Mouse (Mus musculus) cerebellum, adult 18-20 months (tissue): ENCODE measurements around the gene Mta3.
"Not testable (repeated sequence)": the region's sequence is repeated elsewhere in the genome, so short reads cannot be mapped to it uniquely, and the experiment has no call there.

ENCODE experiments used
- DNase-seq, 2 experiments: peaks; one replicate each; pipeline ENCODE4 v3.0.0; 2021

The Mta3 gene

DNA sequence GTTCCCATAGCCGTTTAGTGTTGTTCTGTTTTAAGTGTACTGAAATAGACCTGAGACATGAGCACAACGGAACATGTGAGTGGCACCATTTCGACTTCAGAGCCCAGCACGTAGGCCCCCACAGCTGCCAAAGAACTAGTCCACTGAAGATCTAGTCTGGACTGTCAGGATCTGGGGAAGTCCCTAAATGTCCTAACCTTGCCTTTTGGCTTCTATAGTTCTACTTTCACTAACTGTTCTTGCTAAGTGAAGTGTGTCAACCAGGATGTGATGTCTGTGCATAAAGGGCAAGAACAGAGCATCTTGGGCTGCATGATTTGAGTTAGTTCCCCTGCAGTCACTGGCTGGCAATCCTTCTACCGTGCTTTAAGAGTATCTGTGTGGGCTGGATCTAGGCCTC, 144.9 kb downstream of the Mta3 start:
- no peak for DNase-seq

GRCm38 (mm10) chr17:83853831-83854230, 147.9 kb downstream of the Mta3 start:
- DNase-seq = no peak

- DNase-seq = no peak
These were observed 148.4 kb downstream of the Mta3 start for GRCm38 (mm10) chr17:83854284-83854918.

DNA sequence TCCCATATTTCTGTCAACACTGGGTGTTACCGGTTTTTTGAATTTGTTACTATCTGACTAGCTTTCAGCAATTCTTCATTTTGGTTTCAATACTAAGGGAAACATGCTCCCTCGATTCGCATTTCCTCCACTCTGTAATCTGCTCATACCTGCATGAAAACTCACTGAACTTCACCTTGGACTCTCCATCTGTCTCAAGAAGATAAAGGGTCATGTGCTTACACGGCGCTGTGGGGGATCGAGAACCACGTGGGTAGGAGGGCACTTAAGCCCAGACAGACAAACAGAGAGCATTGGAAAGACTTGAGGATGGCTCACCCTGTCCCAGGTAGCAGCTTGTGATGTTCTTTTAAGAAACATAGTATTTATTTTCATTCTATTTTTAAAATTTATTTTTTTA, 152.4 kb downstream of the Mta3 start:
- DNase-seq = no peak

GRCm38 (mm10) chr17:83859639-83860038, 153.7 kb downstream of the Mta3 start:
- no peak for DNase-seq

DNA sequence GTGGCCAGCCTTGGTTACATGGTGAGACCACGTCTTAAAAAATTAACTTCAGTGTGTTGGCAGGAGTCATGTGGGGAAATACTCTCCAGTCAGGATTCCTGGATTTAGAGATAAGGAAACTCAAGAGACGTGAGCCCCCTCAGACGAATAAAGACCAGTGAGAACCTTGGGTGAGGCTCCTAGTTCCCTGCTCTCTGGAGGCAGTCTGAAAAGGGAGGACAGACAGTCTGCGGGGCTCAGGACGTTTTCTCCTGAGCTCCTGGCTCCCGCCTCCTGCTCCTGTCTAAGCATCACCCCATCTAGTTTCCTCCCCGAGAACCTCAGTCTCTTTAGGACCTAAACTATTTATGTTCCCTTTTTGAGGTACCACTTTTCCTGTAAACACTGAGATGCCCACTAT, 154.3 kb downstream of the Mta3 start:
- no peak for DNase-seq

- DNase-seq = not testable (repeated sequence)
These were observed 155.0 kb downstream of the Mta3 start for GRCm38 (mm10) chr17:83860968-83861367.

- peak; percentile 94 to 99 for DNase-seq
These were observed 155.6 kb downstream of the Mta3 start for GRCm38 (mm10) chr17:83861444-83862133.

DNA sequence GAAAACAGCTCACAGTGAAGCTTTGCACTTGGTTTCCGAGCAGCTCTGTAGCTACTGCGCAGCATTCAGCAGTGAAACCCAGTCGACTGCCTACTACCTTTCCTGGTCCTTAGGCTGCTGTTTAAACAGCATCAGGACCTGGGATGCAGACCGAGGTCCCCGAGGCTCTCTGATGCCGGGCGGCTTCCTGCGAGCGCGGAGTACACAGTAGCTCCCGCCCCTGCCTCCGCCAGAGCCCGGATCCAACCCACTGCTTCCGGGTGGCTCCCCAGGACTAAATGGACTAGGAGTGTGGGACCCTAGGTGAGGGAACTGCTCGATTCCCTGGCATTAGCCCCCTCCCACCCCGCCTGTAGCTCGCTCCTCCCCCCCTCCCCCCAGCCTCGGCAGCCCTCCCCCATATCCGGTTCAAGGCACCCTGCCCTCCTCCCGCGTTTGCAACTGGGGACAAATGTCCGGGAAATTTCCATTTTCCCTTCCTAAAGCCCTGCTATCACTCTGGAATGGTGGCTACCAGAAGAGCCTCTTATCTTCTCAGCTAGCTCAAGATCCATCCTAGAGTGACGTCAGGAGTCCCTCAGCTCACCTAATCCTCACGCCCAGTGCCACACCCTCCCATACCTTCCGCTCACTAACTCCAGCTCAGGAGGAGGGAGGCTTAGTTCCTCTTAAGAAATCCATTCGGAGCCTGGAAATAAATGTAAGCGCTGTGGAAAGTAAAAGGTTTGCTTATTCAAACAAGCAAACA, 156.3 kb downstream of the Mta3 start:
- DNase-seq = peak; percentile 68 to 76

DNA sequence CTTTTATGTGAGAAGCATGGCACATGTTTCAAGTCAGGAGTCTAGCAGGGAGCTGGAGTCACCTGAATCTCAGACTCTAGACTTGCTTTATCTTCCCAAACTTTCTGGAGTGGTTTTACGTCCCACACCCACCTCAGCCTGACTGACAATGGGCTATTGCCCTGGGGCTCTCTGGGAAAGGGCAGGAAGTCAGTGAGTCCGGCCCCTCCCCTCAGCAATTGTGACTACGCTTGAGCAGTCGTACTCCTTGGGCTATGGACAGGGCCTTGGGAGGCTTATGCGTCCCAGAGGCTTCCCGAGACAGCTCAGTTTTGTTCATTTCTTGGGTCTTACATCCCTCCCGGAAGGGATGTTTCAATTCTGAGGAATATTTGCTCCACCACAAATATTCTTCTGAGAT, 159.4 kb downstream of the Mta3 start:
- no peak for DNase-seq

DNA sequence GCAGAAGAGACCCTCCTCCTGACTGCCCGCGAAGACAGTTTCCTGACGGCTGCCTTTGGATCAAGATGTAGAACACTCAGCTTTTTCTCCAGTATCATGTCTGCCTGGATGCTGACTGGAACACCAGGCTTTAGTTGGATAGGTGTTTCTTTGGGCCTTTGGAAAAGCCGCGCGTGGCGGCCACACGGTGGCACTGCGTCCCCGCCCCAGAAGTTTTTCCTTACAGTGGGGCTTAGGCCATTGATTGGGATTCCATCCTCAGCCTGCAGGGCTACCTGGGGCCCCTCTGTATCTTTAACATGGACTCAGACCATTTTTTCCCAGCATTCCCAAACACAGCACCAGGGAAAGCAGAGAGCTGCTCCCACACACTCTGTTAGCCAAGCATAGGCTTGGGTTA, 160.6 kb downstream of the Mta3 start:
- peak in 1 of 2 experiments; percentile 41 for DNase-seq

DNA sequence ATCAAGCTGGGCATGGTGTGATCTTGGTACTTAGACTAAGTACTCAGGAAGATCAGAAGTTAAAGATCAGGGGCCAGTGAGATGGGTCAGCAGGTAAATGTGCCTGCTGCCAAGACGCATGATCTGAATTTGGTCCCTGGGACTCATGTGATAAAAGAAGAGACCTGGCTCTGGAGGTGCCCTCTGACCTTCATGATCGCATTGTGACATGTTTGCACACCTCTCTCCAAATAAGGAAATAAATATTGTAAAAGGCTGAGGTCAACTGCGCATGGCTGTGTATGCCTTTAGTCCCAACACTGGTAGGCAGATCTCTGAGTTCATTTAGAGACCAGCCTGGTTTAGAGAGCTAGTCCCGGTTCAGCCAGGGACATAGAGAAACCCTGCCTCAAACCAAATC, 164.4 kb downstream of the Mta3 start:
- DNase-seq = no peak
